Mouse (Mus musculus) embryonic stem cell, embryonic (primary cell): ENCODE data around the gene Mapkapk2.

ENCODE experiments used
- CTCF ChIA-PET, 4 experiments: fragments of 300-600 bp in 2 of 4; fragments of 350-600 bp in 2 of 4; sonication (Branson Sonifier 250); formaldehyde crosslinking; loops; one replicate each; lab custom pipeline; 2022; ENCODE audit warnings: inconsistent platforms in 2 of 4; lab: Charles Lee
- POLR2A ChIA-PET, 4 experiments: fragments of 300-600 bp in 2 of 4; fragments of 350-600 bp in 2 of 4; sonication (Branson Sonifier 250); formaldehyde crosslinking; loops; one replicate each; lab custom pipeline; 2022; ENCODE audit warnings: antibody characterized with exemption in 4 of 4, inconsistent platforms in 1 of 4; lab: Charles Lee

Gene Mapkapk2

GRCm38 (mm10) chr1:131051073-131051472 lies 46.6 kb downstream of the Mapkapk2 start:
- CTCF ChIA-PET: interaction anchor here in 3 of 4 experiments (0.9 to 1.5 kb wide), 6 partner anchors 9 to 781 kb away, joined by 3 to 7 read pairs (median 3); no protein-coding TSS in a partner anchor
- POLR2A ChIA-PET: interaction anchor here in 1 of 4 experiments (1.4 kb wide), 1 partner anchor 31 kb away, joined by 4 read pairs; no protein-coding TSS in a partner anchor

- ChIA-PET POLR2A (interaction anchor here in 1 of 4 experiments (1.4 kb wide), 1 partner anchor 30 kb away, joined by 4 read pairs; no protein-coding TSS in a partner anchor), CTCF (interaction anchor here in 3 of 4 experiments (0.9 to 1.5 kb wide), 6 partner anchors 9 to 781 kb away, joined by 3 to 7 read pairs (median 3); no protein-coding TSS in a partner anchor)
These were observed 47.0 kb downstream of the Mapkapk2 start for GRCm38 (mm10) chr1:131050617-131051016.

- CTCF ChIA-PET: interaction anchor here in 3 of 4 experiments (0.8 to 1.5 kb wide), 5 partner anchors 10 to 502 kb away, joined by 3 to 7 read pairs (median 3); no protein-coding TSS in a partner anchor
- POLR2A ChIA-PET: interaction anchor here in 1 of 4 experiments (1.4 kb wide), 1 partner anchor 30 kb away, joined by 4 read pairs; no protein-coding TSS in a partner anchor
These were observed 47.6 kb downstream of the Mapkapk2 start for GRCm38 (mm10) chr1:131050011-131050410.

DNA sequence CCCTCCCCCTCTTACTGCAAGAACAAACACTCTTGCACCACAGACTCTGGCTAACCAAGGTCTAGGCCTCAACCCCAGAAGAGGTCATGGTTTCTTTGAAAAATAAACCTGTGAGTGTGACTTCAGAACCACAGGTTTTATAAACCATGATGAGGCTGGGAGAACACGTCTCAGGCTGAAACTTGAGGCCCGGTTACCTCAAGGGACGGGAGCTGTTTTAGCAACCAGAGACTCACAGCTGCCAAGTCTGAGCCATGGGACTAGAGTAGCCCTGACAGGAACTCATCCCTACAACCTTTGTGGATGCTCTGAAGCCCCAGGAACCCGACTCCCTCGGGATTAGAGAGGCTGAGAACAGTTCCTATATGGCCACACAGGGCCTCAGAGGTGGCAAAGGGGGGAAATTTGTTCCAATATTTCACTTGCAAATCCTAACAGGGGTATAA lies 48.2 kb downstream of the Mapkapk2 start:
- CTCF ChIA-PET: interaction anchor here in 2 of 4 experiments (0.8 to 1.5 kb wide), 2 partner anchors 30 to 65 kb away, joined by 3 read pairs; no protein-coding TSS in a partner anchor
- POLR2A ChIA-PET: no interaction called here

GRCm38 (mm10) chr1:131048946-131049345 lies 48.7 kb downstream of the Mapkapk2 start:
- CTCF ChIA-PET: interaction anchor here in 1 of 4 experiments (0.7 kb wide), 1 partner anchor 196 kb away, joined by 4 read pairs; the partner anchor contains the start of gene Rassf5

DNA sequence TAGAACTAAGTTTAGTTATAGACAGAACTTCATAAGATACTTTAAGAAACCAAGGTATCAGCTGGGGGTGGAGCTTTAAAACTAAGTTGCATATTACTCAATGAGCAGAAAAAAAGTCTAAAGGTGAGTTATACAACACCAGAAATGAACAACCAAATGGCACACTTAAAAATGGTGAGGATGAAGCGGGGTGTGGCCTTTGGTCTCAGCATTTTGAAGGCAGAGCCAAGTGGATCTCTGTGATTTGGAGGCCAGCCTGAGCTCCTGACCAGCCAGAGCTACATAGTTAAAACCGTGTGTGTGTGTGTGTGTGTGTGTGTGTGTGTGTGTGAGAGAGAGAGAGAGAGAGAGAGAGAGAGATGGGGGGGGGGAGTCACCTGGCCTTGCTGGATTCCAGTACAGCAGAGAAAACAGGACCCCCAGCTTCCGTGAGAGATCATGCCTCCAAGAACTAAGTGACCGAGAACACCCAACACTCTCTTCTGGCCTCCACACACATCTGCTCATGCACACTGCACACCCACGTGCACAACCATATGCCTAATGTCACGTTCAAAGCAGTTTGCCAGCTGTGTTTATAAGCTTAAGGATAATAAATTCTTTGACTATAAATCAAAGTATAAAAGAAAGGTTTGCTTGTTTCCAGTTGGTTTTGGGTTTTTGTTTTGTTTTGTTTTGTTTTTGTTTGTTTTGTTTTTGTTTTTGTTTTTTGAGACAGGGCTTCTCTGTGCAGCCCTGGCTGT lies 49.3 kb downstream of the Mapkapk2 start:
- CTCF ChIA-PET: interaction anchor here in 2 of 4 experiments (0.6 to 0.7 kb wide), 2 partner anchors 197 to 222 kb away, joined by 4 to 7 read pairs; partner anchors contain the start of gene Rassf5 (in 1 of the 2)
- POLR2A ChIA-PET: interaction anchor here in 1 of 4 experiments (0.6 kb wide), 1 partner anchor 317 kb away, joined by 3 read pairs; the partner anchor contains the start of gene AA986860

More at GRCm38 (mm10) chr1:131048946-131049345, 48.7 kb downstream of the Mapkapk2 start:
- POLR2A ChIA-PET: no interaction called here

DNA sequence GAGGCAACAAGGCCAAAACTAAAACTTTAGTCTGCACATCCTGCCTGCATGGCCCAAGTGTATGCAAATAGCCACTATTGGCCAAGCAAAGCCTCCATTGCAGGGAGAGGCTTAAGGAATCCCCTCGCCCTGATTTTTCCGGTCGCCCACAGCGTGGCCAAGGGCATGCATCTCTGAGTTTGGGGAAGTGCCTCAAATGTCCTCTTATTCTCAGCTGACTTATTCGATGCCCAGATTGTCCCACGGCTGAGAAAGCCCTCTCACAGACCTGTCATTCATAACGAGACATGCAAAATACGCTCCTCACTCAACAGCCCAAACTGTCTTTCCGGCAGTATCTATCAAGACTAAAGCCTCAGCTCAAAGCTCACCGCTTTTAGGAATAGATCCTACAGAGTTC lies 51.0 kb downstream of the Mapkapk2 start:
- POLR2A ChIA-PET: interaction anchor here in 1 of 4 experiments (0.7 kb wide), 1 partner anchor 15 kb away, joined by 3 read pairs; no protein-coding TSS in a partner anchor

GRCm38 (mm10) chr1:131045723-131046355 lies 51.8 kb downstream of the Mapkapk2 start:
- ChIA-PET CTCF (interaction anchor here in 3 of 4 experiments (0.6 to 1.6 kb wide), 5 partner anchors 14 to 169 kb away, joined by 3 to 6 read pairs (median 5); no protein-coding TSS in a partner anchor), POLR2A (interaction anchor here in 2 of 4 experiments (0.6 to 0.7 kb wide), 2 partner anchors 14 to 109 kb away, joined by 3 to 4 read pairs; no protein-coding TSS in a partner anchor)

More for the DNA sequence above, 51.0 kb downstream of the Mapkapk2 start:
- CTCF ChIA-PET: interaction anchor here in 3 of 4 experiments (0.6 to 1.6 kb wide), 7 partner anchors 13 to 170 kb away, joined by 3 to 9 read pairs (median 5); no protein-coding TSS in a partner anchor

DNA sequence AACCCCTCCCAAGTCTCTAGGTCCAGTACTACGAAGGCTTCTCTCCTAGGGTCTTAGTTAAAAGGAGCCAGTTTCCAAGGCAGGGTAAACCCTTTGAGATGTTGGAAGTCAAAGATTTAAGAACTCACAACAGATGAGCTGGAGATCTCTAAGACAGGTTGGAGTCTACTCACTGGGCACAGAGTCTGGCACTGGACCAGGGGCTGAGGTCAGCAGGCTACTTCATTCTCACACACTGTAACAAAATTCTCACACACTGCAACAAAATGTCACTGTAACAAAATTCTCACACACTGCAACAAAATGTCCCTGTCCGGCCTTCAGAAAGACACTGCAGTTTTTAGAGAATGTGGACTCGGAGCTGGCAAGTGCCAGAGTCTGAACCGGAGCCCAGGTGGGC lies 54.0 kb downstream of the Mapkapk2 start:
- CTCF ChIA-PET: interaction anchor here in 2 of 4 experiments (0.6 to 1.6 kb wide), 3 partner anchors 10 to 693 kb away, joined by 3 to 4 read pairs (median 3); no protein-coding TSS in a partner anchor

GRCm38 (mm10) chr1:131042721-131043120 lies 54.9 kb downstream of the Mapkapk2 start:
- CTCF ChIA-PET: interaction anchor here in 2 of 4 experiments (0.6 to 1.6 kb wide), 5 partner anchors 10 to 693 kb away, joined by 3 to 6 read pairs (median 3); no protein-coding TSS in a partner anchor

More for the DNA sequence above, 54.0 kb downstream of the Mapkapk2 start:
- POLR2A ChIA-PET: interaction anchor here in 1 of 4 experiments (0.5 kb wide), 1 partner anchor 1867 kb away, joined by 3 read pairs; no protein-coding TSS in a partner anchor

DNA sequence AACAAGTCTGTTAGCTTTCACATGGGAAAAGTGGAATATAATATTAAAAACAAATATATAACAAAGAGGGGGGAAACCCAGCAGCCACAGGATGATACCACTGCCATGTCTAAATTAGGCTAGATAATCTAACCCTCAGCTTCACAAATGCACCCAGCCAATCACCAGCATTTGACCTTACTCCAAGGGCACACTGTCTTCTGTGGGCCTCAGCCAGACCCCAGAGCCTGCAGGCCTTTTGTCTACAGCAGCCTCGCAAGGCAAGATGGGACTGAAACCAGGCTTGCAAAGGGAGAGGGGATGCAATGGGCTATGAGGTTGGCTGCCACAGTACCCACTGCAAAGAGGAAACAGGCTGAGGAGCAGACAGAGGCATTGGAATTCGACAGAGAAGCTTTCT lies 55.4 kb downstream of the Mapkapk2 start:
- POLR2A ChIA-PET: interaction anchor here in 1 of 4 experiments (0.9 to 1.7 kb wide), 2 partner anchors 11 to 21 kb away, joined by 3 to 4 read pairs; no protein-coding TSS in a partner anchor
- CTCF ChIA-PET: interaction anchor here in 3 of 4 experiments (1.0 to 1.6 kb wide), 3 partner anchors 11 to 18 kb away, joined by 3 to 6 read pairs (median 3); no protein-coding TSS in a partner anchor

More at GRCm38 (mm10) chr1:131042721-131043120, 54.9 kb downstream of the Mapkapk2 start:
- POLR2A ChIA-PET: interaction anchor here in 1 of 4 experiments (0.9 kb wide), 1 partner anchor 20 kb away, joined by 3 read pairs; no protein-coding TSS in a partner anchor

DNA sequence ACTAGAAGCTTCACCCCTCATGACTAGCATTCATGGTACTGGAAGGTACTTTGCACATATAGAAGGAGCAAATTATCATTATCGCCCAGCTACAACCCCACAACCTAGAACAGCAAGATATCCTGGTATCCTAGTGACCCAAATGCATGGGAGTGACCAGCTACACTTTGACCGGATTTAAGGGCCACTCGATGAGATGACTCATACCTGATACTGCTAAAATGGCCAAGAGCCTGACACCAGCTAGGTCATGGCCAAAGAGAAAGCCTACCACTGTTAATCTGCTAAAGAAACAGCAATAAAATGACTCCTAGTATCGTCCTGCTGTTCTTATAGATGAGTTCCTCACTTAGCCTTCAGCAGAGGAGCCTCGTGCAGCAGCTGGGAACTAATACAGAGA lies 58.1 kb downstream of the Mapkapk2 start:
- ChIA-PET POLR2A (no interaction called here), CTCF (interaction anchor here in 2 of 4 experiments (1.3 kb wide), 2 partner anchors 14 to 21 kb away, joined by 3 to 4 read pairs; no protein-coding TSS in a partner anchor)

GRCm38 (mm10) chr1:131038415-131039017 lies 59.1 kb downstream of the Mapkapk2 start:
- ChIA-PET CTCF (interaction anchor here in 3 of 4 experiments (0.6 to 1.3 kb wide), 5 partner anchors 8 to 255 kb away, joined by 3 to 14 read pairs (median 3); no protein-coding TSS in a partner anchor), POLR2A (interaction anchor here in 2 of 4 experiments (0.6 to 0.7 kb wide), 2 partner anchors 113 to 533 kb away, joined by 3 to 4 read pairs; no protein-coding TSS in a partner anchor)

- POLR2A ChIA-PET: interaction anchor here in 1 of 4 experiments (0.7 kb wide), 1 partner anchor 112 kb away, joined by 3 read pairs; no protein-coding TSS in a partner anchor
- CTCF ChIA-PET: interaction anchor here in 3 of 4 experiments (0.6 to 0.8 kb wide), 4 partner anchors 30 to 254 kb away, joined by 3 to 14 read pairs (median 3); no protein-coding TSS in a partner anchor
These were observed 59.6 kb downstream of the Mapkapk2 start for GRCm38 (mm10) chr1:131038001-131038400.

- ChIA-PET POLR2A (interaction anchor here in 2 of 4 experiments (0.6 to 1.1 kb wide), 2 partner anchors 10 to 15 kb away, joined by 3 read pairs; no protein-coding TSS in a partner anchor), CTCF (interaction anchor here in 2 of 4 experiments (0.8 to 0.9 kb wide), 2 partner anchors 22 to 156 kb away, joined by 3 read pairs; no protein-coding TSS in a partner anchor)
These were observed 66.4 kb downstream of the Mapkapk2 start for GRCm38 (mm10) chr1:131031267-131031666.

- ChIA-PET CTCF (interaction anchor here in 2 of 4 experiments (0.6 kb wide), 2 partner anchors 9 to 232 kb away, joined by 3 to 10 read pairs; no protein-coding TSS in a partner anchor), POLR2A (interaction anchor here in 3 of 4 experiments (0.6 to 0.7 kb wide), 3 partner anchors 9 to 588 kb away, joined by 3 to 11 read pairs (median 4); no protein-coding TSS in a partner anchor)
These were observed 67.4 kb downstream of the Mapkapk2 start for GRCm38 (mm10) chr1:131030261-131030660.
